Mouse (Mus musculus) olfactory bulb, adult 2 months (tissue): ENCODE results near the gene Uri1.

ENCODE experiments used
- CTCF ChIP-seq: fragments of 200-500 bp; IDR thresholded peaks from 2 replicates; pipeline ENCODE4 v1.5.1; 2012; ENCODE audit warnings: low read depth, mild to moderate bottlenecking, low read length, moderate library complexity; ENCODE audit not compliant: insufficient read depth
- POLR2A ChIP-seq: fragments of 200-500 bp; IDR thresholded peaks from 2 replicates; pipeline ENCODE4 v1.6.1; 2012; ENCODE audit warnings: mild to moderate bottlenecking, low read depth, low read length, moderate library complexity; ENCODE audit not compliant: insufficient read depth

DNA sequence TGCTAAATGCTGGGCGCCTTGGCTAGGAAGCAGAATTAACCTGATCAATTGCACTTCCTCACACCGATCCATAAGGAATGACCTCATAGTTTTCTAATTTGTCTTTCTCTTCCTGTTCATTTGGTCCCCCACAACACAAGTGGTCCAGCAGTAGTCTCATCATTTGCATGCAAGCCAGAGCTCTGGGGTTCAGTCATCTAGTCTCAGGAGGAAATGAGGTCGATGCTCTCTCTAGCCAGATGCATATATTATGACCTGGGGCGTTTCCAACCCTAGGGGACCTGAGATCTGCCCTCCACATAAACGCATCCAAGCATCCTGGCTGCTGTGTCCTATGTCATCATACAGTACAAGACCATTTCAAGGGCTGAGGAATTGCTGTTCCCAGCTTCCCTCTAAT, 14.2 kb upstream of the Uri1 start:
- TF ChIP-seq CTCF (no peak), POLR2A (no peak)
